Mouse (Mus musculus): ENCODE data around the gene 1700067K01Rik. TPM values are rescaled to one million over a fixed set of nuclear protein-coding genes. Genes with fewer than 3 reads are reported as not detected.
"Not testable (repeated sequence)": the region's sequence is repeated elsewhere in the genome, so short reads cannot be mapped to it uniquely, and the experiment has no call there.

The 1700067K01Rik gene
- polyA plus RNA-seq, 1 experiment = 3.0 TPM

GRCm38 (mm10) chr8:83977646-83978045, 23.7 kb upstream of the 1700067K01Rik start:
- WGBS = 38% methylated on average over 6 of the region's 6 CpGs
- H3K4me3 ChIP-seq (replicated peaks; ENCODE audit: control insufficient read depth, low read depth, low read length) = no peak overlapping the region
- TF ChIP-seq CTCF (IDR thresholded peaks at IDR 0.05; ENCODE audit: control insufficient read depth, insufficient read depth, low read length) (no peak), POLR2A (IDR thresholded peaks at IDR 0.05; ENCODE audit: borderline replicate concordance, control insufficient read depth, low read depth, low read length) (no peak)
- no peak overlapping the region; the same call in 1 of the 2 replicates for H3K27ac ChIP-seq (ENCODE audit: control insufficient read depth, insufficient read depth, low read depth, low read length, poor library complexity)
- H3K4me1 ChIP-seq (ENCODE audit: control insufficient read depth, insufficient read depth, low read length) = no peaks in the 10 kb centered on the region; the same call in none of the 2 replicates

- no peaks in the 10 kb centered on the region; the same call in none of the 2 replicates for H3K4me1 ChIP-seq (ENCODE audit: control insufficient read depth, insufficient read depth, low read length)
- H3K4me3 ChIP-seq (replicated peaks; ENCODE audit: control insufficient read depth, low read depth, low read length) = no peak overlapping the region
- TF ChIP-seq CTCF (IDR thresholded peaks at IDR 0.05; ENCODE audit: control insufficient read depth, insufficient read depth, low read length) (no peak), POLR2A (IDR thresholded peaks at IDR 0.05; ENCODE audit: borderline replicate concordance, control insufficient read depth, low read depth, low read length) (no peak)
- WGBS = 84% methylated on average over 9 of the region's 9 CpGs
- H3K27ac ChIP-seq (ENCODE audit: control insufficient read depth, insufficient read depth, low read depth, low read length, poor library complexity) = no peak overlapping the region
Measured at GRCm38 (mm10) chr8:83978200-83978599, 23.1 kb upstream of the 1700067K01Rik start.

- Histone ChIP-seq H3K4me1 (ENCODE audit: control insufficient read depth, insufficient read depth, low read length) (no peaks in the 10 kb centered on the region; the same call in none of the 2 replicates), H3K27ac (ENCODE audit: control insufficient read depth, insufficient read depth, low read depth, low read length, poor library complexity) (no peak overlapping the region), H3K4me3 (replicated peaks; ENCODE audit: control insufficient read depth, low read depth, low read length) (no peak overlapping the region)
- WGBS = 95% methylated on average over 1 of the region's 1 CpGs
- no peak for TF ChIP-seq POLR2A (IDR thresholded peaks at IDR 0.05; ENCODE audit: borderline replicate concordance, control insufficient read depth, low read depth, low read length)
- TF ChIP-seq CTCF (IDR thresholded peaks at IDR 0.05; ENCODE audit: control insufficient read depth, insufficient read depth, low read length) = no peak
Measured at GRCm38 (mm10) chr8:83980250-83980649, 21.1 kb upstream of the 1700067K01Rik start.

GRCm38 (mm10) chr8:83980845-83981244, 20.5 kb upstream of the 1700067K01Rik start:
- TF ChIP-seq POLR2A (IDR thresholded peaks at IDR 0.05; ENCODE audit: borderline replicate concordance, control insufficient read depth, low read depth, low read length) (no peak), CTCF (IDR thresholded peaks at IDR 0.05; ENCODE audit: control insufficient read depth, insufficient read depth, low read length) (no peak)
- Histone ChIP-seq H3K27ac (ENCODE audit: control insufficient read depth, insufficient read depth, low read depth, low read length, poor library complexity) (no peak overlapping the region), H3K4me3 (replicated peaks; ENCODE audit: control insufficient read depth, low read depth, low read length) (no peak overlapping the region), H3K4me1 (ENCODE audit: control insufficient read depth, insufficient read depth, low read length) (no peaks in the 10 kb centered on the region; the same call in none of the 2 replicates)
- 83% methylated on average over 8 of the region's 8 CpGs for WGBS

GRCm38 (mm10) chr8:83981533-83981932, 19.8 kb upstream of the 1700067K01Rik start:
- TF ChIP-seq CTCF (IDR thresholded peaks at IDR 0.05; ENCODE audit: control insufficient read depth, insufficient read depth, low read length) = no peak
- no peak for TF ChIP-seq POLR2A (IDR thresholded peaks at IDR 0.05; ENCODE audit: borderline replicate concordance, control insufficient read depth, low read depth, low read length)
- no peaks in the 10 kb centered on the region; the same call in none of the 2 replicates for H3K4me1 ChIP-seq (ENCODE audit: control insufficient read depth, insufficient read depth, low read length)
- H3K4me3 ChIP-seq (replicated peaks; ENCODE audit: control insufficient read depth, low read depth, low read length) = no peak overlapping the region
- 91% methylated on average over 7 of the region's 7 CpGs for WGBS
- no peak overlapping the region for H3K27ac ChIP-seq (ENCODE audit: control insufficient read depth, insufficient read depth, low read depth, low read length, poor library complexity)

- Histone ChIP-seq H3K4me1 (ENCODE audit: control insufficient read depth, insufficient read depth, low read length) (no peaks in the 10 kb centered on the region; the same call in 1 of the 2 replicates), H3K27ac (ENCODE audit: control insufficient read depth, insufficient read depth, low read depth, low read length, poor library complexity) (no peak overlapping the region), H3K4me3 (replicated peaks; ENCODE audit: control insufficient read depth, low read depth, low read length) (no peak overlapping the region)
- 67% methylated on average over 4 of the region's 4 CpGs for WGBS
- TF ChIP-seq POLR2A (IDR thresholded peaks at IDR 0.05; ENCODE audit: borderline replicate concordance, control insufficient read depth, low read depth, low read length) = no peak
Measured at GRCm38 (mm10) chr8:83982449-83982848, 18.9 kb upstream of the 1700067K01Rik start.

- not testable (repeated sequence) for H3K4me1 ChIP-seq (ENCODE audit: control insufficient read depth, insufficient read depth, low read length); H3K27ac ChIP-seq (ENCODE audit: control insufficient read depth, insufficient read depth, low read depth, low read length, poor library complexity); H3K4me3 ChIP-seq (replicated peaks; ENCODE audit: control insufficient read depth, low read depth, low read length)
- 91% methylated on average over 2 of the region's 2 CpGs for WGBS
Measured at GRCm38 (mm10) chr8:83983222-83983621, 18.1 kb upstream of the 1700067K01Rik start.

GRCm38 (mm10) chr8:83989243-83989642, 12.1 kb upstream of the 1700067K01Rik start:
- H3K4me3 ChIP-seq (replicated peaks; ENCODE audit: control insufficient read depth, low read depth, low read length) = no peak overlapping the region
- 25% methylated on average over 7 of the region's 7 CpGs for WGBS
- no peaks in the 10 kb centered on the region for H3K4me1 ChIP-seq (ENCODE audit: control insufficient read depth, insufficient read depth, low read length)
- no peak for TF ChIP-seq CTCF (IDR thresholded peaks at IDR 0.05; ENCODE audit: control insufficient read depth, insufficient read depth, low read length)
- no peak for TF ChIP-seq POLR2A (IDR thresholded peaks at IDR 0.05; ENCODE audit: borderline replicate concordance, control insufficient read depth, low read depth, low read length)
- no peak overlapping the region for H3K27ac ChIP-seq (ENCODE audit: control insufficient read depth, insufficient read depth, low read depth, low read length, poor library complexity)

GRCm38 (mm10) chr8:83990170-83990569, 11.1 kb upstream of the 1700067K01Rik start:
- 89% methylated on average over 14 of the region's 14 CpGs for WGBS
- H3K27ac ChIP-seq (ENCODE audit: control insufficient read depth, insufficient read depth, low read depth, low read length, poor library complexity) = no peak overlapping the region
- H3K4me3 ChIP-seq (replicated peaks; ENCODE audit: control insufficient read depth, low read depth, low read length) = no peak overlapping the region
- H3K4me1 ChIP-seq (ENCODE audit: control insufficient read depth, insufficient read depth, low read length) = no peaks in the 10 kb centered on the region
- TF ChIP-seq CTCF (IDR thresholded peaks at IDR 0.05; ENCODE audit: control insufficient read depth, insufficient read depth, low read length) = no peak
